Mouse (Mus musculus): ENCODE measurements around the gene Mapk11.
A peak's percentile ranks its signal among the peaks of the same experiment; 100 is the strongest.

The Mapk11 gene

GRCm38 (mm10) chr15:89149271-89150040 is at the start of gene Mapk11:
Mapk11 (minus strand) TSS chr15:89149628.
- peak; percentile 65 for DNase-seq

- no peak for DNase-seq
Measured at GRCm38 (mm10) chr15:89197056-89197455, 47.6 kb upstream of the Mapk11 start.

DNA sequence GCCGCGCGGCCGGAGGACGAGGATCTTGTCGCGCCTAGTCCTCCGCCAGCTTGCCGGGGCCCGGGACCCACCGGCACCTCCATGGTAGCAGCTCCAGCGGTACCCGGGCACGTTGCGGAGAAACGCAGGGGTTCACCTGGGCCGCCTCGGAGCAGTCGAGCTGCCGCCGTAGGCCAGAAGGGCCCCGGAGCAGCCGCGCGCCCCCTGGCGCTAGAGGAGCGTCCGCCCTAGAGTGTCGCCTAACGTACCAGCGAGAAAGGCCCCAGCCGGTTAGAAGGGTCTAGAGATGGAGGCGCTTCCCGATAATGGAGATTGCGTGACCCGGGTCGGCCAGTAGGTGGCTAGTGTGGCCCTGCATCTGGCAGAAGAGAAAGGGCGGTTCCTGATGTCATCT is 46.9 kb upstream of the Mapk11 start, which contains the start of gene Dennd6b:
TSS of gene Dennd6b (minus strand) at position 184 of the 394 bp plus-strand sequence.
- peak; percentile 97 for DNase-seq

GRCm38 (mm10) chr15:89195690-89196312 is 46.4 kb upstream of the Mapk11 start:
- peak; percentile 94 for DNase-seq

DNA sequence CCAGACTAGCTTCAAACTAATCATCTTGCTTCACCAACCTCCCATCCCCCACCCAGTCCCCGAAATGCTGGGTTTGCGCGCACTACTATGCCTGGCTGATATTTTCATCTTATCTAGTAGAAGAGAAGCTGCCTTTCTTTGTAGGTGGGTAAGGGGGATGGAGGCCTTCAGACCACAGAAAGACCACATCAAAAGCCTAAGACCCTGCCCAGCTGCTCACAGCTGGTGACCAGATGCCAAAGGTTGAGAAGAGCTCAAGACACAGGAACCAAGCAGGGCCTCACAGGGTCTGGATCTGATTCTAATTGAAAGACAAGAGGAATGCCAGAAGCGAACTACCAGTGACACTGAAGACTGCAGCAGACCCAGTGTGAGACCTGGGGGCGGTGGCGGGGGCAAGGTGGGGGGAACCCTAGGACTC is 45.8 kb upstream of the Mapk11 start:
- no peak for DNase-seq

GRCm38 (mm10) chr15:89184937-89185227 is 35.5 kb upstream of the Mapk11 start:
- no peak for DNase-seq

DNA sequence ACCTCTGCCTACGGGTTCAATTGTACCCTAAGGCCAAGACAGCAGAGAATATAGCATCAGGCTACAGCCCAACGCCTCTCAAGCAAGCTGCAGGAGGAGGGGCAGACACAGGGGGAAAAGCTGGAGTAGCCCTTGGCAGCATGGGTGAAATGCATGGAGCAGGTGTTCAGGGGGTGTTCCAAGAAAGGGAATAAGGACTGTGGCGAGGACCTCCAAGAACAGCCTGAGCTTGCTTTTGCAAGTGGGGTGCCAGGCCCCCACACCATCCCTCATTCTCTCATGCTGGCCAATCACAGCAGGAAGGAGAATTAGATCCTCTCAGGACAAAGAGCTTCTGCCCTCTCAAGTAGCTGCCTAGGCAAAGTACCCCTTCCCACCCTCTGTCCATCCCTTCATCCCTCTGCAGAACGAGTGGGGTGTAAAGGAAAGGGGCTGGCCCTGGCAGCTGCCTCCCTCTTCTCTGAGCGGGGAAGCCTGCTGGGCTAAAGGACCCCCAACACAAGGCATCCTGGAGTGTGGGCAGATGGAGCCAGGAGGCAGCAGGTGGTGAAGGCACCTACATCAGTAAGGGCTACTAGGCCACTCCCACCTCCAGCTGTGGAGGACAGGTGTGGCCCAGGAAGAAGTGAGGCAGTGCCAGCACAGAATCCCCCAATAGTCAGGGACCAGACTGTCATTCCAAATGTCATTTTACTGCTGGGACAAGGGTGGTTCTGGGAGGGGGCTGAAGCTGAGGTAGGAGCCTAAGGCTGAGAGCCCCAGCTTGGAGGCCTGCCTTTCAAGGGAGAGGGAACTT is 34.9 kb upstream of the Mapk11 start:
- DNase-seq = no peak

DNA sequence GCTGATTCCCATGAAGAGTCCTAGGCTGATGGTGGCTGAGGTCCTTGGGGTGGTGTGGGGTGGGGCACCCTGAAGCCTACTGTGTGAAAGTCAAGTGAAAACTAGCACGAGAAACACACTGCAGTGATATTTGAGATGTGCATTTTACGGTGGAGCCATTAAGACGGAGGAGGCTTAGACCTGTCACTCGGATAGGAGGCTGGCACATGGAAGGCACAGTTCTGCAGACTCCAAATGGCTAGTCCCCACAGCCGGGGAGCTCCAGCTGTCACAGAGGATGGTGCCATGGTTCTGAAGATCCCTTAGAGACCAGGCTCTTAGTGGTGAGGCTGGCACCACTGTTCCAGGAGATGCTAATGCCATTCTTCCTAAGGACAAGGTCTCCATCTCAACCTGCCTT is 33.4 kb upstream of the Mapk11 start:
- DNase-seq = no peak

- no peak for DNase-seq
Measured at GRCm38 (mm10) chr15:89182328-89182741, 32.9 kb upstream of the Mapk11 start.

DNA sequence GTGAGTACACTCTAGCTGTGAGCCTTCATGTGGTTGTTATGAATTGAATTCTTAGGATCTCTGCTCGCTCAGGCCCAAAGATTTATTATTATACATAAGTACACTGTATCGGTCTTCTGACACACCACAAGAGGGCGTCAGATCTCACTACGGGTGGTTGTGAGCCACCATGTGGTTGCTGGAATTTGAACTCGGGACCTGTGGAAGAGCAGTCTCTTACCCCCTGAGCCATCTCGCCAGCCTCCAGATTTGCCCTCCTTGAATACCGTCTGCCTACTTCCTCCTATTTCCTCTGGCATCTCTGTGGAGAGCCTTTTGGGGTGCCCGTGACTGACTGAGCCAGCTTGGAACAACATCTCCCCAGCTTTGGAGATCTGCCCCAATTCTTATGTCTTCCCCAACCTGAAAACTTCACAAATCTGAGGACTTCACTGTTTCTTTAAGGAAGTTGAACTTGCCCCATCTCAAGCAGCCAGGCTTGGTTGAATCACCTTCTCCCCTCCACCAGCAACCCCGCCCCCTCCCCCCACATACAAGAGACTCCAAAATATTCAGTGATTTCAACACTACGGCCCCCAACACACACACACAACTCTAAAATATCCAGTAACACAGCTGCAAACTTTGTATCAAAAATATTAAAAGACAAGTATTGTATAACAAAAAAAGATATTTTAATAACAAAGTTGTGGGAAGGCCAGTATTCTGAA is 32.3 kb upstream of the Mapk11 start:
- DNase-seq = no peak

DNA sequence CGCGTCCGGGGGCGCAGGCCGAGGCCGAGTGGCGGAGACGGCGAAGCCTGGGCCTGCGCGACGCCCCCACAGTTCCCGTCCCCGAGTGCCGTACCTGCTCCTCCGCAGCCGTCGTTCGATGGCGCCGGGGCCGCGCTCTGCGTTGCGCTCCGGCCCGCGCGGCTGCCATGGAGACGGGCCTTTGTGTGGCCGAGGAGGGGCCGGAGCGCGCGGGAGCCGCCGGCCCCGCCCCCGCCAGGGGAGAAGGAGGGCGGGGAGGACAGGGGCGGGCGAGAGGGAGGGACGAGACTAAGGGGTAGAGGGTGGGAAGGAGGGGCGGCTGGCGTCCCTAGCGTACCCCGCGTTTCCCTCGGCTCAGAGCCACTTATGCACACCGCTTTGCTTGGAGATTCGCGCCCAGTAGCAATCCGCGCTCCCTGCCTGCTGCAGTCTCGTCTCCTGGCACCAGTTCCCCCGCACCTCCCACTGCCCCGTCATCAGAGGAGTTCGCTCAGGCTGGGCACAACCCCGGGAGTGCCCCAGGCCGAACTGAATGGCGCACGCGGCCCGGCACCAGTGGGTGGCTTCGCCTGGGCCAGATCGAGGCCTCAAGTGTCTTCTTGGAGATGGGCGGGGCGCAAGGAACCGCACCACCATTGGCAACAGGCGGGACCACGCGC is 31.3 kb upstream of the Mapk11 start, which contains the start of gene Plxnb2:
TSS of gene Plxnb2 (minus strand) at position 218 of the 659 bp plus-strand sequence.
- DNase-seq = peak; percentile 74

- DNase-seq = no peak
Measured at GRCm38 (mm10) chr15:89180081-89180541, 30.7 kb upstream of the Mapk11 start.

DNA sequence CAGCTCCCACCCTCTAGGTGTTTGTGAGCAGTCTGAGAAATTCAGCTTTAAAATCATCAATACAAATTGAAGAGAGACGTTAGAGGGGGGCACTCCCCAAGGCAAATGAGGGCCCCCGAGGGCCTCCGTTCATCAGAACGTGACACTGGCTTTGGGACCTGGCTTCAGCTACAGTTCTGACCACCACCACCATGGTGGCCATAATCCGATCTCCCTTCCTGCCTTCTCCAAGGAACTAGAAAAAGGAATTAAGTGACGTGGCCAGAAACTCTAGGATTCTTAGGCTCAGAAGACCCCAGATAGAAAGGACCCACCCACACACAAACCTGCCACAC is 30.2 kb upstream of the Mapk11 start:
- no peak for DNase-seq

- no peak for DNase-seq
Measured at GRCm38 (mm10) chr15:89178954-89179629, 29.7 kb upstream of the Mapk11 start.

- DNase-seq = no peak
Measured at GRCm38 (mm10) chr15:89178260-89178860, 28.9 kb upstream of the Mapk11 start.

DNA sequence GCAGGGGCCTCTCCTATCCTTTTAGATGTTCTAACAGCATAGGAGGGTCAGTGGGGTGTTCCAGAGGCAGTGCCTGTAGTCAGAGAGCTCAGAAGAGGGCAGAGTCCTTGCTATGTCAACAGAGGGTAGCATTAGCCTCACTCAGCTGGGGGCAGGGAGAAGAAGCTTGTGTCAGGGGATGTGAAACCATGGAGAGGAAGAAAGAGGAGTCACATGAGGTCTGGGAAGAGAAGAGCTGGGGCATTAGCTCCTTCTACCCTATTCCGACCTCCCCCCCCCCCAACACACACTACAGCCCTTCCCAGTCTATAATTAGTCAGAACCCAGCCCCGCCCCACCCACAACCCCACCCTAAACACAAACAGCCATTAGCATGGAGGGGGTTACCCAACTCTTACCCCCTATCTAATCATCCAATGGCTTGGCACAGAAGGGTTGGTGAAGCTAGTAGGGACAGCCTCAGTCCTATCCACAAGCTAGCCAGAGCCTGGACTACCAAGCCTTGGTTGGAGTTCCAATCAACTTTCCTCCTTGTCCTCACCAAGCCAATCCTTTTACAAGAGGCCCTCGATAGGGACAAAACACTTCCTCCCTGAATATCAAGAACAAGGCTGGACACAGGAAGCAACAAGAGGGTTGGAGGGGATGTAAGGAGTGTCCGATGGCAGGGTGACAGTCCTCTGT is 28.3 kb upstream of the Mapk11 start:
- DNase-seq = no peak

GRCm38 (mm10) chr15:89177121-89177520 is 27.7 kb upstream of the Mapk11 start:
- DNase-seq = peak; percentile 62

- no peak for DNase-seq
Measured at GRCm38 (mm10) chr15:89175411-89176155, 26.2 kb upstream of the Mapk11 start.

DNA sequence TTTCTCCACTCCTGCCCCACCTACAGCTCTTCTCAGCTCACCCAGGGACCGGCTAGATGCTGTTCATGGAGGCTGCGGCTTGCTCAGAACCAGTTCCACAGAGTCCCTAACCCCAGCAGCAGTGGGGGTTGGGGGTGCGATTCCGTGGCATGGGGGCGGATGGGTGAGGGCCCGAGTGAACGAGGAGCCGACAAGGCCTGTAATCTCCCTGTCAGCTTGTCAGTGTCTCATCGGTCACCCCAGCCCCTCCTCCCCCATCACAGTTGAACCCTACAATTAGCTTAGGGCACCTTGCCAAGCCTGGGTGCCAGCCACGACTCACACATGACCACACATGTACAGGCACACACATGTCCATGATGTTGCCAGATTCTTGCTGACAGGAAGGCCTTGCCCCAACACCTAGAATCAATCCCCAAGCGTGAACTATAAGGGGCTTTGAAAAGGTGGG is 25.5 kb upstream of the Mapk11 start:
- DNase-seq = no peak

DNA sequence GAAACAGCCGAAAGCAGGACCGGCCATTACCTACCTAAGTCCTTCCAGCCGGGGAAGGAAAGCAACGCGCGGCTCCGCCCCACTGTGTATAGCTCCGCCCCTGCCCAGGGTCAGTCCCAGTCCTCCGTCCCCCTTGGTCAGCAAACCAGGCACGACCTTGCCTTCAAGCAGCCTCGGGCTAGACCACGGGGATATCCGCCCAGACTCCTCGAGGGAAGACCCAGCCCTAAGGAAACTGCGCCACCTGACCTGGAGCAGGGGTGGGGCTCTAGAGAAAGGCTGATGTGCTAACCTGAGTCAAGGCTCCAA is 24.4 kb upstream of the Mapk11 start:
- peak; percentile 49 for DNase-seq
